Mouse (Mus musculus) lung, postnatal 36 days (tissue): ENCODE results near the gene C130026I21Rik.
"Not testable (repeated sequence)": the region's sequence is repeated elsewhere in the genome, so short reads cannot be mapped to it uniquely, and the experiment has no call there.

Source experiments
- DNase-seq: peaks from one replicate; pipeline ENCODE4 v3.0.0; 2022; ENCODE audit warnings: mixed read lengths

C130026I21Rik gene

DNA sequence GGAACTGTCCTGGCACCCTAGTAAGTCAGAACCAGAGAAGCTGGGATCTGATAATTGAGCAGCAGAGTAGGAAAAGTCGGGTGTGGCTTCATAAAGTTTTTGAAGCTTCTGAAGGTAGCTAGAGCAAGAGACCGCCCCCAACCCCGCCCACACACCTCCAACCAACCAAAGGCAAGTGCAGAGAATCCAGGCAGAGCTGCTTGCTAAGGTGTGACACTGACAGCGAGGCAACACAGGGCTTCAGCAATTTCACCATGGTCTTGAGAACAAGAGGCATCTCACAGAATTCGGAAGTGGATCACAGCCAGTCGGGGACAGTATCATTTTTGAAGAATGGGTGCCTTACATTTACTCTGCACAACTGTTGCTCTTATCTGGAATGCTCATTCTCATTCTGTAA is at the start of gene C130026I21Rik:
Gene C130026I21Rik, minus strand, starts transcription at position 101 of the 400 bp plus-strand sequence.
- not testable (repeated sequence) for DNase-seq

DNA sequence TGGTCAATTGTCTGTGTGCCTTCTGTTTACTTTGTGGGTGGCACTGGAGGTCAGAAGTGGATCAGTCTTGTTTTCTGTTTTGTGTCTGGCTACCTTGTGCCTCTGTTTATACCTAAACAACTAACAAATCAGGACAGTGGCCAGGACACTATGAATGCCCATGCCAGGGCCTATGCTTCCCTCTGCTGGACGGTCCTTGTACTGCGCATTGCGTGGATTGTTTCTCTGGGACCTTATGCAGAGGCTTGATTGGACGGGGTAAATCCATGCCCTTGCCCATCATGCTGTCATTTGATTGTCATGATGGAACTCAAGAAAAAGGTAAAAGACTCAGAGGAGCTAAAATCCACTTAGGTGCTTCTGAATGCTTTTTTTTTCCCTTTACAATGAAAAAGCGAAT is 16.7 kb upstream of the C130026I21Rik start:
- peak; percentile 56 for DNase-seq

DNA sequence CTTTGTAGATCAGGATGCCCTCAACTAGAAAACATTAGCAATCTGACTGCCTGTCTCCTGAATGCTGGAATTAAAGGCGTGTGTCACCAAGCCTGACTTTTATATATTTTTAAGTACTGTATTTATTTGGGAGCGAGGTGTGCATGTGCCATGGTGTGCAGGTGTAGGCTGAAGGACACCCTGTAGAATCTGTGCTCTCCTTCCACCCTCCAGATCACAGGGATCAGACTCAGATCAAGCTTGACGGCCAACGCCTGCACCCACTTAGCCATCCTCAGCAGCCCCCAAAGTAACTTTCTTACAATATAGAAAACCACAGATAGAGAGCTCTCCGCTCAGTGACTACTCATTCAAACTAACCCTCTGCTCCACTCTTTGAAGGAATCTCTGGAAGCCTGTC is 6.1 kb upstream of the C130026I21Rik start:
- DNase-seq: not testable (repeated sequence)

DNA sequence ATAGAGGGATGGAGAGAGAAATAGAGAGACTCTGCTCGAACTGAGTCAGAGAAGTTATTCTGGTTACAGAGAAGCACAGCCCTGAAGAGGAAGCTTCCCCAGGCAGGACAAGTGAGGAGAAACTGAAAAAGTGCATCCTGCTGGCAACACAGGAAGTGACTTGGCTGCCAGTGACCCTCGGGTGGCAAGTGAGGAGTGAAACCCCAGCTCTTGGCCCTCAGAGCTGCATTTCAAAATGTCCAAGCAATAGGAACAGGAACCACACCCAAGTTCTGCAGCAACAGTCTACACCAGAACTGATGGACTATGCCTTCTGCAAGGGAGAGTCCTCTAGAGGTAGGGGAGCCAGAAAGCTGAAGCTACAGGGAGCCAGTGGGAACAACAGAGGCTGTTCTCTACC is 11.7 kb downstream of the C130026I21Rik start:
- not testable (repeated sequence) for DNase-seq

DNA sequence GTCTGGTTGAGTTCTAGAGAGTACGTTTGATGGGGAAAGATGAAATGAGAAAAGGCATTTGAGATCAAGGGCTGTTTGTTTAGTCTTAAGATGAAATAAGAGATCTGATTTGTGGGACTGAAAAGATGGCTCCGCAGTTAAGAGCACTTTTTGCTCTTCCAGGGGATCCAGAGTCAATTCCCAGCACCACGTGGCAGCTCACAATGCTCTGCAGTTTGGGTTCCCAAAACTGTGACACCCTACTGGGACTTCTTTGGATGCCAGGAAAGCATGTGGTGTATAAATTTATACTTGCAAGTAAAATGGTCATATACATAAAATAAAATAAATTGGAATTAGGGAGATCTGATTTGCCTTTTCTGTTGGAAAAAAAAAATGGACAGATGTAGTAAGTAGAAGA is 15.1 kb downstream of the C130026I21Rik start:
- DNase-seq: not testable (repeated sequence)

DNA sequence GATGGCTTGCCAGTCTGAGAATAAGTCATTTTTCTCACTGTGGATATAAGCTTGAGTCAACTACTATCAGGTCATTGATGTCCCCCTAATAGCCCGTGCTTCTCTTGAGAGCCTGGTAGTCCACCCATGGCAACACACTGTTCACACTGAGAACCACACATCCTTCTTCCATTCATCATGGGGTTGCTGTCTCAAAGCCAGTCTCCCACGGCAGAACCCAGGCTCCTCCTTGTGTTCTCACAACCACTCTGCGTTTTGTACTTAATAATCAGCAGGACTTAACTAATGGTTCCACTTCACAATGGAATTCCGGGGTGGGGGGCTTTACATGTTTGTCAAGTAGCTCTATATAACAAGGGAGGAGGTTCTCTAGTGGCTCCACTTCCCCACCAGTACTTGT is 19.2 kb downstream of the C130026I21Rik start:
- not testable (repeated sequence) for DNase-seq

DNA sequence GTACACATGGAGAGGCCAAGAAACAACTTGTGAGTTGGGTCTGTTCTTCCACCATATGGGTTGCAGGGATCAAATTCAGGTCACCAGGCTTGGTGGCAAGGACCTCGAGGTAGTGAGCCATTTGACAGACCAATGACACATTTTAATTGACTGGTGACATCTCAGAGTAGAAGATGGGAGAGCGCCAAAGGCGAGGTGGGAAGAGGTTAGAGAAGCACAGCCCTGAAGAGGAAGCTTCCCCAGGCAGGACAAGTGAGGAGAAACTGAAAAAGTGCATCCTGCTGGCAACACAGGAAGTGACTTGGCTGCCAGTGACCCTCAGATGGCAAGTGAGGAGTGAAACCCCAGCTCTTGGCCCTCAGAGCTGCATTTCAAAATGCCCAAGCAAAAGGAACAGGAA is 21.4 kb downstream of the C130026I21Rik start:
- not testable (repeated sequence) for DNase-seq

DNA sequence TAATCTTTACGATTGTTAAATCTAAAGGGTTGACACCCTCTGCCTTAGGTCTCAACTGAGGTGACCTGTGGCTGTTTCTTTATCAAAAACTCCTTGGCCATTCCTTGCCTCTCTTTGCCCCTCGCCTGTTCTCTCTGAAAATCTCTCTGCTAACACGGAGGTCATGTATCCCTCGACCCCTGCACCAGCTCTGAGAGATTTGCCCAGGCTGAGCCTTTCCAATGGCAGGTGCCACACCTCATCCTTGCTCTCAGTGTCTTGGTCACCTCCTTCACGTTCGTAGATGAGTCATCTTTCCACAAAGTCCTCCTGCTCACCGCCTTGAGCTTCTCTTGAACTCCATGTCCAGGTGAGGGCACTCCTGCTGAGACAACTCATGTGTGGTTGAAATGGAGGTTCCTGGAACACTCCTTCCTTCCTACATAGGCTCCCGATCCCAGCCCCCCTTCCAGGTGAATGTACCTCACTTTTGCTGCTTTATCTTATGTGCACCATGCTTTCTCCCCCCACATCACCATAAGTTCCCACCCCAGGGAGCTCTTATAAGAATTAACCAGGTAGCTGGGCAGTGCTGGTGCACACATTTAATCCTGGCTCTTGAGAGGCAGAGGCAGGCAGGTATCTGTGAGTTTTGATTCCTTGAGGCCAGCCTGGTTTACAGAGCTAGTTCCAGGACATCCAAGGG is 23.4 kb downstream of the C130026I21Rik start:
- DNase-seq: not testable (repeated sequence)

DNA sequence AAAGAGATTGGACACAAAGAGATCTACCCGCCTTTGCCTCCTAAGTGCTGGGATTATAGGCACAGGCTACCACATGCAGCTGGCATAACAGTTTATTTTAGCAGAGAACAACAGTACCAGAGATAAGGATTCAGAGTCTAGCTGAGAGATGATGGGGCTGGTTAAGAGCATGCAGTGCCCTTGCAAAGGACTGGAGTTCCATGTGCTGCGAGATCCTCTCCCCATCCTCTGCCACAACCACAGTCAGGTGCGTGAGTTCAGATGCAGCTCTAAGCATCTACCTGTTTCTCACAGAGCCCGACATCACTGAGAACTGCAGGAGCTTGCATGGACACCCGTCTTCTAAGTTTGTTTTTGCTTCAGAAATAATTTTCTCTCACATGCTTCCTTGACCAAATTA is 24.1 kb downstream of the C130026I21Rik start:
- not testable (repeated sequence) for DNase-seq

DNA sequence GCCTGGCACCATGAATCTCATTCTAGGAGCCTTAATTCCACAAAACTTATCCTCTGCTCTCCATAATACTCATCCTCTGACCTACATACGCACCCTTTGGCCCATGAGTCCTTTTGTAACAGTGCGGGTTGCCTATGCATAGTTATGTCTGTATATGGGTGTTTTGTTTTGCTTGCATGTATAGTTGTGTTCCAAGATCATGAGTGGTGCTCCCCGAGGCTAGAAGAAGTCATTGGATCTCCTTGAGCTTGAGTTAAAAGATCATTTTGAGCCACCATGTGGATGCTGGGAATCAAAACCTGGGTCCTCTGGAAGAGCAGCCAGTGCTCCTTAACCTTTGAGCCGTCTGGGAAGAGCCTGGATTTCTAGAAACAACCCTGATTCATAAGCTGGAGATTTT is 25.4 kb downstream of the C130026I21Rik start:
- DNase-seq: not testable (repeated sequence)

DNA sequence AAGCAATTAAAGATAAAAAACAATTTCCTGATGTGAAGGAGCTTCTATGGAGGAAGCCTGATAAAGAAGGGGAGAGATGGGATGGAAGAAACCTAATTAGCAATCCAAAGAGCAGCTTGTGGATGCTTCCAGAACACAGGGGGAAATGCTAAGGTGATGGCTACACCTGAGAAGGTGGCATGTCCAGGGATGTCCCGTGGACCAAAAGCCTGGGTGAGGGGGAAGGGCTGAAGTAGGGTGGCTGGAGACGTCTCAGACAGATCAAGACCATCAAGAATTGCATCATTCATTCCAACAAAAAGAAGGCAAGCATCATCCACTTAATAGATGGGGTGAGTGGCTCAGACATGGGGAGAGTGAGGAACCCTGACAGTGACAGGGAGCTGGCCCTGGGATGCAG is 27.3 kb downstream of the C130026I21Rik start:
- not testable (repeated sequence) for DNase-seq

DNA sequence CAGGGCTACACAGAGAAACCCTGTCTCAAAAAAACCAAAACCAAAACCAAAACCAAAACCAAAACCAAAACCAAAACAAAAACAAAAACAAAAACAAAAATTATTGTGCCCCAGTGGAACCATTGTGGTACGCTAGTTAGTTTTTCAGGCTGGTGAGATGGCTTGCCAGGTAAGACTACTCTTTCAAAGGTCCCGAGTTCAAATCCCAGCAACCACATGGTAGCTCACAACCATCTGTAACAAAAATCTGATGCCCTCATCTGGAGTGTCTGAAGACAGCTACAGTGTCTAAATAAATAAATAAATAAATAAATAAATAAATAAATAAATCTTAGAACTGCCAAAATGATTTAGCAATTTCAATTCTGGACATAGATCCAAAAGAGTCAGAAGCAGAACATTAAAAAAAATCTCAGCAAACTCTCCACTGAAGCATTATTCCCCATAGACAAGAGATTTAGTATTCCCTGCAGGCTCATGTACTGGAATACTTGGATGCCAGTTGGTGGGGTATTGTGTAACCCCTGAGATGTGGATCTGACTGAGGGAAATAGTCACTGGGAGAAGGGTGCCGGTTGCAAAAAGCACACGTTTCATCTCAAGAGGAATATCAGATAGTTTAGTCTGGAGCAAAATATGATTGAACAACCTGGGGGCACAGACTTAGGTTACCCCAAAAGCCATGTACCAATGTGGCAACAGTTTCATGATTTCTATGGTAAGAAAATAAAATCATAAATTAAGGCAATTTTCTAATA is 31.2 kb downstream of the C130026I21Rik start:
- not testable (repeated sequence) for DNase-seq

DNA sequence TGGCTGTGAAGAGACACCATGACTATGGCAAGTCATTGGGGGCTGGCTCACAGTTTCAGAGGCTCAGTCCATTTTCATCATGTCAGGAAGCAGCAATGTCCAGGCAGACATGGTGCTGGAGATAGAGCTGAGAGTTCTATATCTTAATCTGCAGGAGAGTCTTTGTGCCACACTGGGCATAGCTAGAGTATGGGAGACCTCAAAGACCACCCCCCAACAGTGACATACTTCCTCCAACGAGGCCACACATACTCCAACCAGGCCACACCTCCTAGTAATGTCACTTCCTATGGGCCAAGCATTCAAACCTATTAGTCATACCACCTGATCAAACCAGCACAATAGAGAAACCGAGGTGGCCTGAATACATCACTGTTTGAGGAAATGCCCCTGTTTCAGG is 63.8 kb downstream of the C130026I21Rik start:
- DNase-seq: not testable (repeated sequence)

DNA sequence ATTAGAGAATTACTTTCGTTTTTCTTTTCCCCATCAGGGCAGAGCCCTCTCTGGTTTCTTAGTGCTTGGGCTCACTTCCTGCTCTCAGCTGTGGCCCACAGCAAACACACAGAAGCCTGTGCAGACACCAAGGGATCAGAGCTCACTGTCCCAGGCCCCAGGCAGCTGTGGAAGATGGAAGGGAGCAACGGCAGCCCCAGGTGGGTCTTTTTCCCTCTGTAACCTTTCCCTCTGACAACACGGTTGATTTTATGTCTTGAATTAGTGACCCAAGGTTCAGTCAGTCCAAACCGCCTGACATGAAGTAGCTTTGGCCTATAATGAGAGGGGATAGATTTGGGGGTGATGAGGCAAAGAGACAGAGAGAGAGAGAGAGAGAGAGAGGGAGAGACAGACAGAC is 70.8 kb downstream of the C130026I21Rik start:
- DNase-seq: not testable (repeated sequence)

DNA sequence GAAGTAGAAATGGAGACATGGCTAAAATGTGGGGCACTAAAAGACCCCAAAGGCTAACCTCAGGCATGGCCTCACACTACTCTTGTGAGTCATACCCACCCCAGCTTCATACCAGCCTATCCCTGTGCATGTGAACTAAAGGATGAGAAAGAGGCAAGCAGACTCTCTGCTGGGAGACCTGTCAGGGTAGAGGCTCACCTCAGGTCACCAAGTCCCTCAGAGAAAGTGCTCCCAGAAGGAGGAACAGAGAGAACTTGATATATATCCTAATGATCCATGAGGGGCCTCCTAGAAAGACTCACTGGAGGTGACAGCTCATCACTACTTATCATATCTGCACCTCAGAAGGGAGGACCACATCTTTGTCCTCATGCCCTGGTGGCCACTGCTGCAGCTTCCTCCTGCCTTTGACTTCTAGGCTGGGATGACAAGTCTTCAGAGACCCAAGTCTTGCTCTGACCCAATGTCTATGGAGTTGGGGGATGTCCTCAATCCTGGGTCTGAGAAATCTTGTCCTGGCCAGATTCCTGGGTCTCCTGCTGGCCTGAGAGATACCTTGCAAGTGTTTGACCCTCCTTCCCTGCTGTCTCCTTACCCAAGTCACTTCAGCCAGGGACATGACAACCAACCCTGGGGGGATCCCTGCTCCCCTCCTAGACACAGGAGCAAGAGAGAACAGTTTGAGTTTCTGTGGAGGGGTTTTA is 71.6 kb downstream of the C130026I21Rik start:
- not testable (repeated sequence) for DNase-seq

DNA sequence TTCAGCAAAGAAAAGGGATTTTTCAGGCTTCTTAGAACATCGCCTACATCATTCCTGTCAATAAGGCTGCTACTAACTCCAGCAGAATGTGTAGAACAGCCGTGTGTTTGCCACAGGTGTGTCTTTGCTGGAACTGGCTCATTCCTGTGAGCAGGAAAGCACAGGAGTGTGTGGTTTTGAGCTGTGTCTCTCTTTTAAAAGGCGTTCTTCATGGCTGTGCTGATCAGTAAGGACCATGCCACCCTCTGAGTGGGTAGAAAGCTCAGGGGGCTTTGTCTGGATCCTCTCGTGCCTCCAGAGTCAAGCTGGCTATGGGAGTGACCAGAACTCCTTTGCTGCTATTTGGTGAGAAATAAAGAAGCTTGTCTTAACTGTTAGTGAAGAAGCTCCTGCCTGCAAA is 73.6 kb downstream of the C130026I21Rik start:
- DNase-seq: not testable (repeated sequence)

DNA sequence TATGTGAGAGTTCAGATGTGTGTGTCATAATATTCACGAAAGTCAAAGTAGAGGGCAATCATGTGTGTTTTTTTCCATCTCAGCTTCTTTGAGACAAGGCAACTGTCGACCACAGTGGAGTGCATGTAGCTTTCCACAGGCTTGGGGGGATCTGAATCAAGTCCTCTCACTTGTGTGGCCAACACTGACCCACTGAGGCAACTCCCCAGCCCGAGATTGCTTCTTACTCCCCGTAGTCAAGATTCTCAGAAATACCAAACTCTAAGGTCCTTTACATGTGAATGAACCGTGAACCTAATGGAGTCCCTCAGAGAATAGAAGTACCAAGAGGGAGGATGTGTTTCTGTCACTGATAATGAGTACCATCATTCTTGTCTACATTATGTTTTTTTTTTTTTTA is 76.6 kb downstream of the C130026I21Rik start:
- DNase-seq: not testable (repeated sequence)

DNA sequence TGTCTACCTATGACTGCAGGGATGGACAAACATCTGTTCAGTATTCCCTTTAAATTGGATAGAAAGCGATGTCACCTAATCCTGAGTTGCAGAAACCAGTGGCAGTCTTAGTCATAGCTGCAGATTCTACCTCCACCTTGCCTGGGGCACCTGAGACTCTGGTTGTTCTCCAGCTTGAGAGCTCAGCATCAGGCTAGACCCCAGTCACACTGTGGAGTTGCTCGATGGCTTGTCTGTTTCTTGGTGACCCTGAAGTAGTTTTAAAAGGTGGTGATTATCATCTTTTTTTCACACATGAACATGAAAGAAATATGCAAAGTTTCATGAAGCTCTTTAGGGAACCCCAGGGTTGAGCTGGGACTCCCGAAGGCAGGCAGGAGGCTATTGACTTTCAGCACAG is 88.4 kb downstream of the C130026I21Rik start:
- DNase-seq: not testable (repeated sequence)

DNA sequence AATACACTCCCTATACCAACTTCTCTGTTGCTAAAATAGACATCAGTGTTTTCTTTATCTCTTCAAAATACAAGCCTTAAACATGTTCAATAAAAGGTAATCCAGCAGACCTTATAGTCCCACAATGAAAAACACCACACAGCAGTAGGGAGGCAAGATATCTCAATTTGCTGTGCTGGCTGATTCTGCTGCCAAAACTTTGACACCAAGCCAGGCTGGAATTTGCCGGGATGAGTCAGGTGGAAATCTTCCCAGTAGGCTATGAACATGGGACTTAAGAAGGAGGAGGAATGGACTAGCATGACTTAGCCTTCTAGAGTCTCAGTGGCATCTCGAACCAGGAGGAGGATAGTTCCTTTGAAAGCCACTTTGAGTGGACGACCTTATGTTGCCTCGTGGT is 91.4 kb downstream of the C130026I21Rik start:
- not testable (repeated sequence) for DNase-seq

DNA sequence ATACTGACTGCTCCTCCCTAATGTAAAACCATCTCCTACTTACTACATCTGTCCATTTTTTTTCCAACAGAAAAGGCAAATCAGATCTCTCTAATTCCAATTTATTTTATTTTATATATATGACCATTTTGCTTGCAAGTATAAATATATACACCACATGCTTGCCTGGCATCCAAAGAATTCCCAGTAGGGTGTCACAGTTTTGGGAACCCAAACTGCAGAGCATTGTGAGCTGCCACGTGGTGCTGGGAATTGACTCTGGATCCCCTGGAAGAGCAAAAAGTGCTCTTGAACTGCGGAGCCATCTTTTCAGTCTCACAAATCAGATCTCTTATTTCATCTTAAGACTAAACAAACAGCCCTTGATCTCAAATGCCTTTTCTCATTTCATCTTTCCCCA is 107.5 kb downstream of the C130026I21Rik start:
- DNase-seq: not testable (repeated sequence)

DNA sequence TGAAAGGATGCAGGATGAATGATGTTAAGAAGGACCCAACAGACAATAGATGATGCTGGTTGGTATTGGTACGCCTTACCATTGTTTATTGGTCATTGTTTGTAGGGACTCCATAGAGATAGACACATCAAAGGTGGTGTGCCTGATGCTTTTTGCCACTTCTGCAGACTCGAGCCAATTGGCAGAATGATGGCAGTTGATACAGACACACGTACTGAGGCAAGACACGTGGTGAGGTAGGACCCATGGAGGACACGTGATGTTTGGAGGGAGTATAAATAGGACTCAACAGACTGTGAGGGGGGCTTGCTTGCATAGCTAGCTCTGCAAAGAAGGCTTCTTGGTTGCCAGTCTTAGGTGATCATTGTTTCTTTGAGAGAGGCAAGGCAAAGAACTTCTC is 115.2 kb downstream of the C130026I21Rik start:
- not testable (repeated sequence) for DNase-seq

DNA sequence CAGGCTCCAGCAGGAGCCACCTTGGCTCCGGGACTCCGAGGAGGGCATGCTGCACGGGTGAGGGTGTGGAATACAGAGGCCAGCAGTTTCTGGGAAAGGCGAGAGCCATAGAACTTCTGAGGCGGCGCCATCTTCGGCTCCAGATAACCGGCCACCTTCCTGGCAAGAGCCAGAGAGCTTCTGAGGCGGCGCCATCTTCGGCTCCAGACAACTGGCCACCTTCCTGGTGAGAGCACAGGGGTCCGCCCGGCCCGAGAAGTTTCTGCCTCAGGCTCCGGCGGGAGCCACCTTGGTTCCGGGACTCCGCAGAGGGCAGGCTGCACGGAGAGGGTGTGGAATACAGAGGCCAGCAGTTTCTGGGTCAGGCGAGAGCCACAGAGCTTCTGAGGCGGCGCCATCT is 136.7 kb downstream of the C130026I21Rik start:
- not testable (repeated sequence) for DNase-seq

DNA sequence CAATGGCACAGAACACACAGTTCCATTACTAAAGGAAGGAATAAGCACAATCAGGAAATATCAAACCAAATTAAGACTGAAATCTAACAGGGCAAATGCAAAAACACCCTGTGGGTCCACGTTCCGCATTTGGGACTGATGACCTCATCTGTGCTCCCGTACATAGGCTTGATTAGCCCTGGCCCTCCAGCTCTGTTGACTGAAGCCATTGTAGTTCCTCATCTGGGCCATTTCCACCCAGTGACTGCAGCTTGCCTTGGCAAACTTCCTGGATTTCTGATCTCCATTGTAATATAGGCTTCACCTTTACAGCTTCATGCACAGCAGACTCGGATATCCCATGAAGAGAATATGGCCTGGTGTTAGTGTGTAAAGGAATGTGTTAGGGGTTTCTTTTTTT is 148.5 kb downstream of the C130026I21Rik start:
- DNase-seq: not testable (repeated sequence)
